Mouse (Mus musculus) CH12.LX (cell line): ENCODE results near the gene Pip4k2c. TPM values are rescaled to one million over a fixed set of nuclear protein-coding genes. Genes with fewer than 3 reads are reported as not detected.

Experiments
- DNase-seq: peaks from one replicate; pipeline ENCODE4 v3.0.0-alpha.2; 2013; ENCODE audit errors: extremely low read depth
- H3K27ac ChIP-seq: 2 replicates; pipeline ENCODE4 v1.5.1; 2012; ENCODE audit warnings: low read depth, mild to moderate bottlenecking, control low read depth, moderate library complexity; ENCODE audit not compliant: insufficient read depth
- H3K27me3 ChIP-seq: replicated peaks from 2 replicates; pipeline ENCODE3; 2012; ENCODE audit warnings: inconsistent platforms
- H3K36me3 ChIP-seq, 2 experiments: replicated peaks in 1 of 2; 2 replicates each; pipeline versions ENCODE3 to v1.6.1; 2012; ENCODE audit warnings: inconsistent platforms in 1 of 2, low read length in 1 of 2, mild to moderate bottlenecking in 1 of 2, mixed read lengths in 1 of 2, moderate library complexity in 1 of 2; ENCODE audit not compliant: control insufficient read depth in 1 of 2, insufficient read depth in 1 of 2
- H3K4me1 ChIP-seq, 2 experiments: 2 replicates each; pipeline ENCODE4 v1.6.1; 2012; ENCODE audit warnings: inconsistent platforms in 1 of 2, moderate library complexity in 1 of 2; ENCODE audit not compliant: insufficient read depth in 2 of 2, control insufficient read depth in 1 of 2
- H3K4me2 ChIP-seq: 2 replicates; pipeline ENCODE4 v1.6.1; 2012; ENCODE audit warnings: low read depth, mild to moderate bottlenecking, control low read depth; ENCODE audit not compliant: poor library complexity, insufficient read depth, severe bottlenecking
- H3K4me3 ChIP-seq, 3 experiments: fragments of 150-350 bp in 1 of 3; sonication (generic) in 1 of 3; replicated peaks in 1 of 3; 2 replicates each; pipeline versions ENCODE3 to v1.5.1; 2011 to 2012; ENCODE audit warnings: low read depth in 2 of 3, low read length in 2 of 3, mild to moderate bottlenecking in 2 of 3, moderate library complexity in 2 of 3, control low read depth in 1 of 3, improper control_type of control experiment in 1 of 3, inconsistent platforms in 1 of 3, mixed read lengths in 1 of 3; ENCODE audit not compliant: poor library complexity in 1 of 3
- H3K79me2 ChIP-seq: replicated peaks from 2 replicates; pipeline ENCODE4 v1.6.1; 2012; ENCODE audit warnings: mild to moderate bottlenecking, moderate library complexity; ENCODE audit not compliant: control insufficient read depth, poor library complexity, insufficient read depth, severe bottlenecking; ENCODE audit errors: extremely low read depth
- H3K9ac ChIP-seq: 2 replicates; pipeline ENCODE4 v1.6.1; 2012; ENCODE audit warnings: low read depth, mild to moderate bottlenecking, control low read depth, moderate library complexity; ENCODE audit not compliant: insufficient read depth
- H3K9me3 ChIP-seq: replicated peaks from 2 replicates; pipeline ENCODE3; 2012; ENCODE audit warnings: low read length, inconsistent platforms, mixed read lengths
- BHLHE40 ChIP-seq: IDR thresholded peaks from 2 replicates; pipeline ENCODE4 v1.6.1; 2011; ENCODE audit warnings: mild to moderate bottlenecking, low read depth, low read length, improper control_type of control experiment
- CTCF ChIP-seq, 2 experiments: IDR thresholded peaks in 1 of 2; conservative IDR thresholded peaks in 1 of 2; 2 replicates each; pipeline ENCODE4 v1.5.1; 2011 to 2012; ENCODE audit warnings: low read depth in 2 of 2, low read length in 2 of 2, improper control_type of control experiment in 1 of 2, inconsistent platforms in 1 of 2, mild to moderate bottlenecking in 1 of 2, moderate library complexity in 1 of 2
- E2F4 ChIP-seq: IDR thresholded peaks from 2 replicates; pipeline ENCODE4 v1.6.1; 2011; ENCODE audit warnings: low read depth, low read length, improper control_type of control experiment; ENCODE audit not compliant: insufficient replicate concordance
- ELF1 ChIP-seq: IDR thresholded peaks from 2 replicates; pipeline ENCODE4 v1.6.1; 2014; ENCODE audit warnings: low read depth, mild to moderate bottlenecking, inconsistent platforms, low read length, improper control_type of control experiment
- EP300 ChIP-seq: IDR thresholded peaks from 2 replicates; pipeline ENCODE4 v1.6.1; 2011; ENCODE audit warnings: low read length, improper control_type of control experiment
- ETS1 ChIP-seq: conservative IDR thresholded peaks from 2 replicates; pipeline ENCODE4 v1.6.1; 2012; ENCODE audit warnings: low read depth, mild to moderate bottlenecking, inconsistent platforms, low read length, improper control_type of control experiment, moderate library complexity
- GABPA ChIP-seq: IDR thresholded peaks from 2 replicates; pipeline ENCODE4 v1.6.1; 2012; ENCODE audit warnings: low read depth, low read length, improper control_type of control experiment, inconsistent platforms; ENCODE audit not compliant: insufficient replicate concordance
- IRF4 ChIP-seq: IDR thresholded peaks from 2 replicates; pipeline ENCODE4 v1.6.1; 2014; ENCODE audit warnings: low read depth, mild to moderate bottlenecking, inconsistent platforms, low read length, improper control_type of control experiment
- JUN ChIP-seq: IDR thresholded peaks from 2 replicates; pipeline ENCODE4 v1.6.1; 2011; ENCODE audit warnings: low read depth, mild to moderate bottlenecking, low read length, improper control_type of control experiment, moderate library complexity; ENCODE audit not compliant: insufficient read depth
- JUND ChIP-seq: conservative IDR thresholded peaks from 2 replicates; pipeline ENCODE4 v1.6.1; 2011; ENCODE audit warnings: low read depth, low read length, improper control_type of control experiment
- MAFK ChIP-seq: IDR thresholded peaks from 2 replicates; pipeline ENCODE4 v1.6.1; 2011; ENCODE audit warnings: low read length, improper control_type of control experiment; ENCODE audit not compliant: insufficient replicate concordance
- MAX ChIP-seq: IDR thresholded peaks from 2 replicates; pipeline ENCODE4 v1.6.1; 2011; ENCODE audit warnings: low read length, improper control_type of control experiment
- MXI1 ChIP-seq: IDR thresholded peaks from 2 replicates; pipeline ENCODE4 v1.6.1; 2011; ENCODE audit warnings: mild to moderate bottlenecking, low read depth, low read length, improper control_type of control experiment
- NRF1 ChIP-seq: IDR thresholded peaks from 2 replicates; pipeline ENCODE4 v1.6.1; 2014; ENCODE audit warnings: low read depth, mild to moderate bottlenecking, inconsistent platforms, low read length, improper control_type of control experiment, moderate library complexity
- POLR2AphosphoS2 ChIP-seq: IDR thresholded peaks from 2 replicates; pipeline ENCODE4 v1.6.1; 2011; ENCODE audit warnings: low read depth, low read length, improper control_type of control experiment
- SMC3 ChIP-seq: IDR thresholded peaks from 2 replicates; pipeline ENCODE4 v1.6.1; 2011; ENCODE audit warnings: low read depth, low read length, improper control_type of control experiment
- USF1 ChIP-seq: IDR thresholded peaks from 2 replicates; pipeline ENCODE4 v1.6.1; 2014; ENCODE audit warnings: low read depth, mild to moderate bottlenecking, inconsistent platforms, low read length, improper control_type of control experiment
- USF2 ChIP-seq: conservative IDR thresholded peaks from 2 replicates; pipeline ENCODE4 v1.6.1; 2011; ENCODE audit warnings: low read depth, low read length, improper control_type of control experiment
- ZC3H11A ChIP-seq: IDR thresholded peaks from 2 replicates; pipeline ENCODE4 v1.6.1; 2012; ENCODE audit warnings: low read depth, mild to moderate bottlenecking, inconsistent platforms, low read length, improper control_type of control experiment
- ZMIZ1 ChIP-seq: IDR thresholded peaks from 2 replicates; pipeline ENCODE4 v1.6.1; 2012; ENCODE audit warnings: low read depth, mild to moderate bottlenecking, inconsistent platforms, low read length, improper control_type of control experiment
- ZNF384 ChIP-seq: IDR thresholded peaks from 2 replicates; pipeline ENCODE4 v1.6.1; 2012; ENCODE audit warnings: low read depth, low read length, improper control_type of control experiment, inconsistent platforms
- dilution Hi-C: fragments of 300-500 bp; cut with MboI; formaldehyde crosslinking; loops from 2 replicates; pipeline ENCODE4 v1.14.3; 2020; ENCODE audit warnings: low sequenced_read_pairs; ENCODE audit not compliant: extremely low pct_unique_long_range_greater_than_20kb, extremely low pct_ligation_motif_present
- in situ Hi-C: fragments of 300-500 bp; cut with MboI; formaldehyde crosslinking; loops from 3 replicates; pipeline ENCODE4 v1.14.3; 2019; ENCODE audit warnings: low sequenced_read_pairs, low pct_ligation_motif_present, low pct_unique_long_range_greater_than_20kb, mixed read lengths
- polyA plus RNA-seq: library from polyadenylated mRNA; unstranded; fragments of >175 nt; gene quantifications from 2 replicates; pipeline ENCODE4 v1.2.1, GENCODE M21; 2012; ENCODE audit warnings: low read depth; ENCODE audit not compliant: insufficient read length
- total RNA-seq, 2 experiments: library from RNA; depleted of rRNA; stranded (reverse); fragments of 300-350 nt in 1 of 2; fragments of >200 nt in 1 of 2; gene quantifications; 2 replicates each; pipeline ENCODE4 v1.2.3; 2012 to 2014

The Pip4k2c gene
- total and polyA plus RNA-seq, 3 experiments, result 13.3 to 24.7 (median 22.7) TPM

- no peaks in the 10 kb centered on the region for H3K36me3 ChIP-seq
- in situ Hi-C loops, result no loop called here
- H3K4me1 ChIP-seq, result no peaks in the 10 kb centered on the region
- peaks cover 59% of the 10 kb centered on the region for H3K27me3 ChIP-seq
- no peak overlapping the region for H3K27ac ChIP-seq
- dilution Hi-C loops, result no loop called here
- no peak for TF ChIP-seq EP300
- no peak for TF ChIP-seq USF1
- no peak overlapping the region for H3K4me3 ChIP-seq
- H3K9me3 ChIP-seq, result no peaks in the 10 kb centered on the region
- H3K79me2 ChIP-seq, result no peaks in the 10 kb centered on the region
- H3K4me2 ChIP-seq, result no peak overlapping the region
- no peak for DNase-seq
- H3K9ac ChIP-seq, result no peak overlapping the region
Observed at GRCm38 (mm10) chr10:127255625-127256345, 44.4 kb upstream of the Pip4k2c start.

DNA sequence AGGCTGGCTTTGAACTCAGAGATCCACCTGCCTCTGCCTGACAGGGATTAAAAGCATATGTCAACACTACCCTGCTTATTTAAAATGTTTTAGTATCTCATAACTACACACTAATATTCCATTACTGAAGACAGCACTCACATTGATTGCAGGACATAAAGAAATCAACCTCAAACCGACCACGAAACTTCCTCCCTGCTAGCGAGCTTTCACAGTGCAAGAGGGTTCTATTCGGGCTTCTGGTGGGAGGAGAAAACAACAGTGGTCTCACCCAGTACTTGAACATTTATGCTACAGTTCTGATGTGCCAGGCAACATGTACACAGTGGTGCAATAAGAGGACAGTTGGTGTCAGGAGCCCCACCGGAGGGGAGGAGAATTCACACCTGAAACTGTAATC lies 39.4 kb upstream of the Pip4k2c start:
- in situ Hi-C loops, result no loop called here

DNA sequence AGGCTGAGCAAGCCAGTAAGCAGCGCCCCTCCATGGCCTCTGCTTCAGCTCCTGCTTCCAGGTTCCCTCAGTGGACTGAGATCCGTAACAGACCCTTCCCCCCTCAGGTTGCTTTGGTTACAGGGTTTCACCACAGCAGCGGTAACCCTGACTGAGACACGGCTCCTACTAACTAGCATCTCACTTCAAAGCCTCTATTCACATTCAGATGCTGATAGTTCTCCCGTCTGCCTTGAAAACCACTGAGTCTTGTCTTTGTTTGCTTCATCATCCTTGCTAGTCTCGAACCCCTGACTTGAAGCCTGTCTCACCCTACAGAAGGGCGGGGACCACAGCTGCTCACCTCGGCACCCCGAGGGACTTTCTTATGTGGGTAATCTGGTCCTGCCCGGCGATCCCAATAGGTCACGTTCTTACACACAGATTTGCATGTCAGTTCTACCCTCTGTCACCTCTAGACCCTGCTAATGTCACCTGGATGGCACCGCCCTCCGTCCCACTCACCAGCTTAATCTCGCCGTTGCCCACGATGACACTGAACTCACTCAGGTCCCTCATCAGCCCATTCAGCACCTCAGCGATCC lies 26.9 kb upstream of the Pip4k2c start:
- H3K36me3 ChIP-seq, result no peaks in the 10 kb centered on the region
- no peaks in the 10 kb centered on the region for H3K79me2 ChIP-seq
- in situ Hi-C loops (loop anchor here (5.0 kb wide), 1 partner anchor 41 kb away; the partner anchor contains the start of gene Dtx3), dilution Hi-C loops (no loop called here)
- peak overlapping the region; percentile 23; the same call in 1 of the 2 replicates for H3K4me2 ChIP-seq
- H3K9me3 ChIP-seq, result no peaks in the 10 kb centered on the region
- H3K4me1 ChIP-seq, result peaks cover 14 to 28% of the 10 kb centered on the region in 2 experiments
- no peak overlapping the region for H3K9ac ChIP-seq
- peak overlapping the region in 1 of 3 experiments; percentile 16 for H3K4me3 ChIP-seq
- peaks cover 76% of the 10 kb centered on the region for H3K27me3 ChIP-seq
- peak; percentile 53 for DNase-seq
- H3K27ac ChIP-seq, result no peak overlapping the region
- peak; percentile 33; the same call in 1 of the 2 replicates for TF ChIP-seq MXI1
- TF ChIP-seq JUN, result no peak
- peak; percentile 40; the same call in 1 of the 2 replicates for TF ChIP-seq EP300
- TF ChIP-seq IRF4, result peak; percentile 65
- peak; percentile 53; the same call in 1 of the 2 replicates for TF ChIP-seq MAFK
- no peak for TF ChIP-seq JUND
- no peak for TF ChIP-seq USF2
- TF ChIP-seq BHLHE40, result peak; percentile 96
- TF ChIP-seq CTCF (conservative IDR thresholded peaks at IDR 0.05 in 1 of 2, IDR thresholded peaks at IDR 0.05 in 1 of 2; ENCODE audit: low read depth in 2 of 2, low read length in 2 of 2), result no peak
- peak; percentile 66 for TF ChIP-seq ETS1
- no peak for TF ChIP-seq E2F4
- TF ChIP-seq POLR2AphosphoS2, result no peak
- TF ChIP-seq ZC3H11A, result no peak
- TF ChIP-seq GABPA, result no peak
- no peak for TF ChIP-seq ZNF384
- 0 out of 2 replicates have a peak, but pooled peaks have one; percentile 23 for TF ChIP-seq NRF1
- no peak for TF ChIP-seq ZMIZ1
- TF ChIP-seq MAX, result 0 out of 2 replicates have a peak, but pooled peaks have one; percentile 27
- no peak for TF ChIP-seq ELF1
- TF ChIP-seq SMC3, result no peak

More for the DNA sequence above, 39.4 kb upstream of the Pip4k2c start:
- dilution Hi-C loops, result no loop called here
- no peak for TF ChIP-seq CTCF (conservative IDR thresholded peaks at IDR 0.05 in 1 of 2, IDR thresholded peaks at IDR 0.05 in 1 of 2; ENCODE audit: low read depth in 2 of 2, low read length in 2 of 2)
- no peak for TF ChIP-seq MAFK
- no peak for TF ChIP-seq USF1
- TF ChIP-seq ZNF384, result no peak
- no peak for TF ChIP-seq NRF1
- TF ChIP-seq POLR2AphosphoS2, result no peak
- no peak for TF ChIP-seq ZC3H11A
- TF ChIP-seq, all 38 proteins: peak for 0
- H3K36me3 ChIP-seq, result no peaks in the 10 kb centered on the region
- no peak overlapping the region for H3K4me2 ChIP-seq
- no peak overlapping the region for H3K27ac ChIP-seq
- H3K4me1 ChIP-seq, result no peaks in the 10 kb centered on the region
- H3K27me3 ChIP-seq, result peaks cover 58% of the 10 kb centered on the region
- no peak overlapping the region for H3K9ac ChIP-seq
- DNase-seq, result no peak
- H3K4me3 ChIP-seq, result no peak overlapping the region
- no peaks in the 10 kb centered on the region for H3K9me3 ChIP-seq
- H3K79me2 ChIP-seq, result no peaks in the 10 kb centered on the region
